Mouse (Mus musculus) activated CD4-positive, CD25-positive, alpha-beta regulatory T cell (primary cell): ENCODE measurements around the gene Gm14190. TPM values are rescaled to one million over a fixed set of nuclear protein-coding genes. Genes with fewer than 3 reads are reported as not detected.

Source experiments
- polyA plus RNA-seq, 2 experiments: library from polyadenylated mRNA; unstranded; fragments of 100-300 nt; shearing (Covaris generic); gene quantifications; one replicate each; pipeline ENCODE4 v1.2.1; 2017

The Gm14190 gene
- polyA plus RNA-seq = not detected

DNA sequence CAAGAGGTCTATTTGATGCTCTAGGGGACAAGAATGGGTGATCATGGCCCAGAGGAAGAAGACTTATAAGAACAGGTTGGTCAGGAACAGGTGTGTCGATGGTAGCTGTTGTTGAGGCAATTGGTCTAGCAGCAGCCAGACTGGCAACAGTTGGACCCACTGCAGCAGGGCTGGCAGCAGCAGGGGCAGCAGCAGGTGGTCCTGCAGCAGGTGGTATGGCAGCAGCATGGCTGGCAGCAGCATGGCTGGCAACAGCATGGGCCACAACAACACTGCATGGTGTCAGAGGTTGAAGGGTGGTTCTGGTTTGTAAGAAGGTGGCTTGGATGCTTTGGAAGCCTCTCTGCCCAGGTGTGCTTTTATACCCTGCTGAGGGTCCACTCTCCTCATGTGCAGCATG is at the start of gene Gm14190:
Gene Gm14190, minus strand, starts transcription at position 278 of the 400 bp plus-strand sequence.

DNA sequence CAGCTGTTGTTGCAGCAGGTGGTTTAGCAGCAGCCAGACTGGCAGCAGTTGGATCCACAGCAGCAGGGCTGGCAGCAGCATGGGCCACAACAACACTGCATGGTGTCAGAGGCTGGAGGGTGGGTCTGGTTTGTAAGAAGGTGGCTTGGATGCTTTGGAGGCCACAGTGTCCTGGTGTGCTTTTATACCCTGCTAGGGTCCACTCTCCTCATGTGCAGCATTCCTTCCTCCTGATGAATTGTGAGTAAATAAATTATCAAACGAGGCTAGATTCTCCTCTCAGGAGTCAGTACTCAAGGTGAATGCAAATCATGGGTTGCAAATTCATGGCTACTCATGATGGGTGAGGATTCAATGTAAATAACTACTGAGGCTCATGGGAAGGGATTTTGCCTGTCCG is 43.6 kb upstream of the Gm14190 start, which contains the start of gene Gm14180:
Gene Gm14180, minus strand, starts transcription at position 101 of the 400 bp plus-strand sequence.

DNA sequence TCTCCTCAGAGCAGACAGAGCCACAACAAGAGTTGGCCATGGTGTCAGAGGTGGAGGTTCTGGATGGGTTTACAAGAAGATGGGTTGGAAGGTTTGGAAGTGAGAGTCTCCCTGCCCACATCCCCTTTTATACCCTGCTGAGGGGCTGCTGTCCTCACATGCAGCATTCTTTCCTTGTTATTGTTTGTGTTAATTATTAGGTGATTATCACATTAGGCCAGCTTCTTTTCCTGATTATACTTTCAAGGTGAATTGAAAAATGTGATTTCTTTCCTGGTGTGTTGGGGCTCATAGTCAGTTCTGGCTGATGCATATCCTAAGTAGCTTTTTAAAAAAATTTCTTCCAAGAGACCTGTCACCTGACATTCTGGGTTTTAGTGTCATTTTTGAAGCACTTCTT is 24.7 kb downstream of the Gm14190 start, which contains the start of gene Krtap4-6:
Gene Krtap4-6, minus strand, starts transcription at position 101 of the 400 bp plus-strand sequence.

DNA sequence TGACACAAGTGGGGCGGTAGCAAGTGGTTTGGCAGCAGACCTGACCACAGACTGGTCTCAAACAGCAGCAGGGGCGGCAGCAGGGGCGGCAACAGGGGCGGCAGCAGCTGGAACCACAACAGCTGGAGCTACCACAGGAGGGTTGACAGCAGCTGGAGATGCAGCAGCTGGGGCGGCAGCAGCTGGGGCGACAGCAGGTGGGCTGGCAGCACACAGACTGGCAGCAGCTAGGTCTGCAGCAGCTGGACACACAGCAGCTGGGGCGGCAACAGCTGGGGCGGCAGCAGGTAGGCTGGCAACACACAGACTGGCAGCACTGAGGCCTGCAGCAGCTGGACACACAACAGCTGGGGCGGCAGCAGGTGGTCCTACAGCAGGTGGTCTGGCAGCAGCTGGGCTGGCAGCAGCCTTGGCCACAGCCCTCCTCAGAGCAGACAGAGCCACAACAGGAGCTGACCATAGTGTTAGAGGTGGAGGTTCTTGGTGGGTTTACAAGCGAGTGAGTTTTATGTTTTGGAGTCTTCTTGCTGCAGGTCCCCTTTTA is 32.0 kb downstream of the Gm14190 start, which contains the start of gene Gm11563:
Gene Gm11563, minus strand, starts transcription at position 494 of the 544 bp plus-strand sequence.

DNA sequence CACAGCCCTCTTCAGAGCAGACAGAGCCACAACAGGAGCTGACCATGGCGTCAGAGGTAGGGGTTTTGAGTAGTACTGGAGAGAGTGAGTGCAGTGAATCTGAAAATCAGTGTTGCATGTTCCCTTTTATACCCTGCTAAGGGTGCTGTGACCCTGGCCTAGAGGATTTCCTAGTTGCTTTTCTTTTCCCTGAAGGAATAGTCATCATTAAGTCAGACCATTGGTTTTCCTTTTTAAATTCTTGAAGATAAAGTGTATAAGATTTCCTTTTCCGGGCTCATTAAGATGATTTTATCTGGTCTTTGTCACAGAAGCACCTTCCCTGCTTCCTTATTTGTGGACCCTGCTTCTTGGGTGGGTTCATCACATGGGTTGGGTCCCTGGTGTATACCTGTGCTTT is 40.4 kb downstream of the Gm14190 start, which contains the start of gene Gm11555:
Gene Gm11555, minus strand, starts transcription at position 101 of the 400 bp plus-strand sequence.

DNA sequence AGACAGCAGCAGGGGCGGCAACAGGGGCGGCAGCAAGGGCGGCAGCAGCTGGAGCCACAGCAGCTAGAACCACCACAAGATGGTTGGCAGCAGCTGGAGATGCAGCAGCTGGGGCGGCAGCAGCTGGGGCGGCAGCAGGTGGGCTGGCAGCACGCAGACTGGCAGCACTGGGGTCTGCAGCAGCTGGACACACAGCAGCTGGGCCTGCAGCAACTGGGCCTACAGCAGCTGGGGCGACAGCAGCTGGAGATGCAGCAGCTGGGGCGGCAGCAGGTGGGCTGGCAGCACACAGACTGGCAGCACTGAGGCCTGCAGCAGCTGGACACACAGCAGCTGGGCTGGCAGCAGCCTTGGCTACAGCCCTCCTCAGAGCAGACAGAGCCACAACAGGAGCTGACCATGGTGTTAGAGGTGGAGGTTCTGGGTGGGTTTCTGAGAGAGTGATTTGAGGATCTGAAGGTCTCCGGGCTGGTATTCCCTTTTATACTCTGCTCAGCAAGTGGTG is 46.9 kb downstream of the Gm14190 start, which contains the start of gene Krtap4-7:
Gene Krtap4-7, minus strand, starts transcription at position 455 of the 505 bp plus-strand sequence.

Other genes with a start within 250 kb of the Gm14190 start
- gene Krt23, start 197.6 kb downstream of the Gm14190 start, polyA plus RNA-seq = not detected
- gene Krt39, start 169.4 kb downstream of the Gm14190 start, polyA plus RNA-seq = under 1 TPM in 1 of 2 experiments, not detected in 1; 0.36 TPM
- gene Krt40, start 147.6 kb downstream of the Gm14190 start, polyA plus RNA-seq = under 1 TPM in 1 of 2 experiments, not detected in 1; 0.38 TPM
- gene Krtap3-3, start 139.9 kb downstream of the Gm14190 start, polyA plus RNA-seq = not detected
- gene Krtap3-2, start 133.9 kb downstream of the Gm14190 start, polyA plus RNA-seq = not detected
- 1 to 10 TPM in 1 of 2 experiments, not detected in 1; 1.1 TPM for gene Gm11939, start 131.3 kb downstream of the Gm14190 start, polyA plus RNA-seq
- gene Krtap3-1, start 124.1 kb downstream of the Gm14190 start, polyA plus RNA-seq = not detected
- not detected for gene Krtap1-5, start 109.7 kb downstream of the Gm14190 start, polyA plus RNA-seq
- gene Krtap1-4, start 107.1 kb downstream of the Gm14190 start, polyA plus RNA-seq = not detected
- gene Krtap1-3, start 99.4 kb downstream of the Gm14190 start, polyA plus RNA-seq = under 1 TPM in 1 of 2 experiments, not detected in 1; 0.27 TPM
- gene Krtap9-3, start 92.6 kb downstream of the Gm14190 start, polyA plus RNA-seq = not detected
- not detected for gene Gm11938, start 87.4 kb downstream of the Gm14190 start, polyA plus RNA-seq
- not detected for gene Gm11937, start 80.6 kb downstream of the Gm14190 start, polyA plus RNA-seq
- gene Krtap2-4, start 75.9 kb downstream of the Gm14190 start, polyA plus RNA-seq = not detected
- not detected for gene Gm11562, start 70.3 kb downstream of the Gm14190 start, polyA plus RNA-seq
- not detected for gene Krtap4-1, start 62.5 kb downstream of the Gm14190 start, polyA plus RNA-seq
- gene Krtap4-2, start 55.7 kb downstream of the Gm14190 start, polyA plus RNA-seq = not detected
- gene Krtap4-7, start 46.7 kb downstream of the Gm14190 start, polyA plus RNA-seq = not detected
- not detected for gene Gm11555, start 40.5 kb downstream of the Gm14190 start, polyA plus RNA-seq
- not detected for gene Gm11563, start 31.8 kb downstream of the Gm14190 start, polyA plus RNA-seq
- not detected for gene Krtap4-6, start 24.8 kb downstream of the Gm14190 start, polyA plus RNA-seq
- gene Gm14180, start 43.5 kb upstream of the Gm14190 start, polyA plus RNA-seq = not detected
- gene Gm11595, start 82.2 kb upstream of the Gm14190 start, polyA plus RNA-seq = under 1 TPM in 1 of 2 experiments, not detected in 1; 0.32 TPM
- gene Krtap4-8, start 90.0 kb upstream of the Gm14190 start, polyA plus RNA-seq = not detected
- not detected for gene Krtap4-9, start 94.5 kb upstream of the Gm14190 start, polyA plus RNA-seq
- not detected for gene Gm11596, start 102.7 kb upstream of the Gm14190 start, polyA plus RNA-seq
- not detected for gene Gm11569, start 108.2 kb upstream of the Gm14190 start, polyA plus RNA-seq
- gene Gm11554, start 113.7 kb upstream of the Gm14190 start, polyA plus RNA-seq = not detected
- not detected for gene Krtap4-13, start 119.2 kb upstream of the Gm14190 start, polyA plus RNA-seq
- gene Gm11564, start 124.9 kb upstream of the Gm14190 start, polyA plus RNA-seq = not detected
- not detected for gene 2300003K06Rik, start 147.3 kb upstream of the Gm14190 start, polyA plus RNA-seq
- not detected for gene Krtap4-16, start 160.9 kb upstream of the Gm14190 start, polyA plus RNA-seq
- gene Gm11568, start 167.2 kb upstream of the Gm14190 start, polyA plus RNA-seq = under 1 TPM in 1 of 2 experiments, not detected in 1; 0.55 TPM
- not detected for gene Gm11559, start 173.7 kb upstream of the Gm14190 start, polyA plus RNA-seq
- not detected for gene Krtap9-1, start 182.6 kb upstream of the Gm14190 start, polyA plus RNA-seq
- not detected for gene Gm11567, start 188.4 kb upstream of the Gm14190 start, polyA plus RNA-seq
- gene Krtap31-1, start 217.2 kb upstream of the Gm14190 start, polyA plus RNA-seq = not detected
- gene Gm11565, start 224.0 kb upstream of the Gm14190 start, polyA plus RNA-seq = not detected
- gene Krtap31-2, start 245.6 kb upstream of the Gm14190 start, polyA plus RNA-seq = not detected